Mouse (Mus musculus) c-Kit-negative CD71-positive TER-119-positive erythroid progenitor cells, embryonic 14.5 days (primary cell): ENCODE measurements around the gene Mkrn2os.

Source experiments
- DNase-seq: peaks from one replicate; pipeline ENCODE4 v3.0.0-alpha.2; 2013; ENCODE audit warnings: low read depth, low spot score

Gene Mkrn2os

DNA sequence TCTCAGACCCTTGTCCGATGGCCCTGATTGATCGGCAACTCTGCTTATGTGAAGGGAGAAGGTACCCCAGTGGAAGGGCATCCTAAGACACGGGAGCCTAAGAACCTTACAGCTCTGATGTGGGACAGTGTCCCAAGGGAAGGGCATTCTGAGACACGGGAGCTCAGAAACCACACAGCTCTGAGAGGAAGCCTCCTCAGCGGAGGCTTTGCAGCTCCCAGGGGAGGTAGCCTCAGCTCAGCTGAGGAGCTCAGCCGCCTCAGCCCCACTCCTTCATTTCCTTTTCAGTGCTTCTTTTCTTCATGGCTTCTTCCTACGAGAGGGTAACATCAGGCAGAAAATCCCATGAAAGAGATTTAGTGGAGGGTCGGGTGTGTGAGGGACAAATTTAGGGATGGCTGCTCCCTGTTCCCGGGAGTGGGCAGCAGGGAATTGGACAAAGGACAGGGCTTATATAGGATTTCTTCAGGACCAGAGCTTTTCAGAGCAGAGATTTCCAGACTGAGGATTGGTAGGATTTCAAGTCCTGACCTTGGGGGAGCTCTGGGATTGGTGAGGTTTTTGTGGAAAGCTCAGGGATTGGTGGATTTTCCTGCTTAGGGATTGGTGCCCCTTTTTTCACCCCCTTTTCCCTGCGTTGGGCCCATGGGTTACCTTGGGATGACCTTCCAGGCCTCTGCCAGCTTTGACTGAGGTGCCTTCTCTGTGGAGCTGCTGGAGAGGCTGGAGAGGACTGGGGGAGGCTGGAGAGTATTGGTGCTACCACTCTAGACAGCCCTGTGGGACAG is 9.9 kb downstream of the Mkrn2os start:
- no peak for DNase-seq

DNA sequence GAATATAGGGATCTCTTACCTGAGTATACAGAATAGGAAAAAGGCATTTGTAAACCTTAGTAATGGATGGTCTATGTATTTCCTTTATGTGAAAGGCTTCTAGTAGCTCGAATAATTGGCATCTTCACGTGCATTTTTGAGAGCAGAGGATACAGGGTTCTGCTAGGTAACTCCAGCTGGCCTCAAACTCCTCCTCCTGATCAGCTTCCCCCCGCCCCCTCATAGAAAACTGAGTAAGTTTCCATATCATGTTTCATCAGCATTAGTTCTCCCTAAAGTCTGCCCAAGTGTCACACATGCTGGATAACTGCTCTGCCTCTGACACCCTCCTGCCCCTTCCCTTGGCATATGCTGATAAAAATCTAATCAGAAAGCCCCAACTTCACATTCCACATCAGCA is 11.6 kb downstream of the Mkrn2os start:
- DNase-seq, result no peak

DNA sequence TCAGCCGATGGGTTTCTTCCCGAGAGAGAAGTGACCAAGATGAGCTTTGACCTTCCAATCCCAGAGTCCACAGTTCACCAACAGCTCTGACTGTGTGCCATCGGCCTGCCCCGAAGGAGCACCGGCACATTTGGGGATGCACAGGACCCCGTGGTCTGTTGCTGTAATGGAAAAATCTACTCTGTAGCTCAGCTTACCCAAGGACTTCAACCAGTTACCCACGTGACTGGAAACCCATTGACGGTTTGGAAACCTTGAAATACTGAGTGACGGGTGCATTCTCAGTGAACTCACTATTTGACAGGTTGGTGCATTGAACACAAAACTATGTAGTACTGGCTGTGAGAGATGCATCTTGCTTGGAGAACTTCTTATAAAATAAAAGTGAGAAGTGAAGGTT is 14.4 kb downstream of the Mkrn2os start:
- DNase-seq, result no peak

DNA sequence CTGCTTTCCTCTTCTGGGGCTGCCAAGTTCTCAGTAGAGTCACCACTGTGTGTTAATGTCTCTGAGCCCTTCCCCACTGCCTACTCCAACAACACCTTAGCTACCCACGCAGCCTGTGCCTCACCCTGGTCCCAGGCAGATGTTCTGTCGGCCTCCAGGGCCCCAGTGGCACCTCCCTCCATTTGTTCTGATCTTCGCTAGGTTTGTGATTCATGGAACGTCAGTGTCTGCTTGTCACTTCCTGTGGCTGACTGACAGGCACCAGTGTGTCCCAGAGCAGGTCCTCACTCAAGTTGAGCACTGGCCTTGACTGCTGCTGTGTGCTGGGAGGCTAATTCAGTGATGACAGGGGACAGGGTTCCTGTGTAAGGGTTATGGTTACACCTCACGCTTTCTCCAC is 15.0 kb downstream of the Mkrn2os start:
- no peak for DNase-seq

DNA sequence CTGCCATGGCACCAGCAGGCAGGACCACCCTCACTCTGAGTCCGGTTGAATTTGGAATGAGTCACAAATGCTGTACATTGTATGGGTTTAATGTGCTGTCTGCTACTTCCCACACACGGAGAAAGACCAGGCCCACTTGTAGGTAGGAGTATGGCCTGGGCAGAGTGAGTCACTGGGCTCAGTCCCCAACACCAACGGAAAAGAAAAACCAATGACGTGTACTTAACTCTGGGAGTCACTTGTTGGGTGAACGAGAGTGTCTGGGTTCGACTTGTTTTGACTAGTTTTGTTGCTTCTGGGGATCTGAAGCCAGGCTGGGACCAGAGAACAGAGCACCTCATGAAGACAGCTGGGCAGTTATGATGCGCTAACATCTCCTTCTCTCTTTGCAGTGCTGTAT is 18.2 kb downstream of the Mkrn2os start:
- DNase-seq, result no peak

DNA sequence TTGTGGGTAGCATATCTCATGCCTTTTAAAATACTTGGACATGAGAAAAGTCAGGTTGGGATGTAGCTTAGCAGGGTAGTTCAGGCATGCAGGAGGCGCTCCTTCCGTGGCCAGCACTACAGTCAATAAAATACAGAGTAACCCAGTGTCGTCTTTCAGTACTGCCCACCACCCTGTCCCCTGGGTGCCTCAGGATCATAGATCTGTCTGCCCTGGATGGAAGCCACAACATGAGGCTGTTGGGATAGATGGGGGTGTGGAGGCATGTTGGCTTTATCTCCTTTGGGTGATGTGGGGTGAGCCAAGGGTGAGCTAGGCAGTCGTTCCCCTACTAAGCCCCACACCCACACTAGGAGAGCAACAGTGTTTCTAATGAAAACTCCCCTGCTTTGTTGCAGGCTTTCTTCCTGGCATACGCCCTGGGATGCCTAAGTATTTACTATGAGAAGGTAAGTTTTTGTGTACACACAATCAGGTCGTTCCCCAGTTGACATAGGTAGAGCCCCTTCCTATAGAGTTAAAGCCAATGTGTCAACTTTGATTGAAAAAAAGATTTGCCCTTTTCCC is 26.8 kb downstream of the Mkrn2os start:
- DNase-seq, result no peak

DNA sequence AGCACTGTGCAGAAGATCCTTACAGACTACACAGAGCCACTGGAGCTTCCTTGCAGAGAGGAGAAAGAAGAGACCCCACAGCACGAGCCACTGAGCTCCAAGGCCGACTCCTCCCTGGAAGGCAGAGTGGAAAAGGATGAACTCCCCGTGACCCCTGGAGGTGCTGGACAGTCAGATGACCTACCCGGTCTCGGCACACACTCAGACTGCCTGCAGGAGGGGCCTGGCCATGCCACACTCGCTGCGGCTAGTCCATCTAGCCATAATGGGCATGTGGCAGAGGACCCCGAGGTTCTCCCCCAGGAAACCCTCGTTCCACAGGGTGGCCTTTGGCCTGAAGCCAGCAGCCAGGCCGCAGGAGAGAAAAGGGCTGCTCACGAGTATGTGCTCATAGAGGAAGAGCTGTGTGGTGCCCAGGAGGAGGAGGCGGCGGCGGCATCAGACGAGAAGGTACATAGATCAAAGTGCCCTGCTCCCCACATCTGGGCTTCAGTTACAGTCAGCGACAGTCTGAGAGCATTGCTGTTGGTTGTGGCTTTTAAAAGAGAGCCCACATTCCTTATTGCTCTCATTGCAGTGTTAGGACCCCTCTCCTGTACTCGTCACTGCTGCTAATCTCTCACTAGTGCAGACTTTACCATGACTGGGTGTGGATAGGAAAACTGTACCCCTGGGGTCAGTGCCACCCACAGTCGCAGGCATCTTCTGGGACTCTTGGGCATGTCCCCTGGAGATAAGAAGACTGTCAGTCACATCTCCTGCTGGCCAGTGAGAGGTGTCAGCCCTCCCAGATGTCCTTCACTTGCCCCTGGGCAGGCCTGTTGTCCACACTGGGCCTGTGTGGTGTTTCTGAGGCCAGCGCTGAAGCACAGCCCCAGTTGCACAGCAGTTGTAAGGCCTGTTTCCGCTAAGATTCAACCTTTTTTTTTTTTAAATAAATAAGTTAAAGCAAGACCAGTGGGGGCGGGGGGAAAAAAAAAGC is 32.4 kb downstream of the Mkrn2os start:
- no peak for DNase-seq

DNA sequence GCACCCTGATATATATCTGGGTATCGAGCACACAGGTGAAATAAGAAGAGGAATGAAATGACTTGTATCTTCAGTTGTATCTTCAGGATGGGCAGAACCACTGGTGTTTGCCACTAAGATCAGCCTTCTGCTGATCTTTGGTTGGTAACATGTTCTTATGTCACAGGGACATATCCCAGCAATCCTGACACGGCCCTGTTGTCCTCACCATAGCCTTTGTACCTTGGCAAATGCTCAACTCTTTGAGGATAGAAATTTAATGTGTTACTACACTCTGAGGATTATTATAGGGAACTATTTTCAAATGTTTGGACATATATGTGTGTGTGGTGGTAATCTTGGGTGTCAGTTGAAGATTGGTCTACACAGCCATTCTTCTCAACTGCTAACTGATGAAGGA is 34.2 kb downstream of the Mkrn2os start:
- no peak for DNase-seq

DNA sequence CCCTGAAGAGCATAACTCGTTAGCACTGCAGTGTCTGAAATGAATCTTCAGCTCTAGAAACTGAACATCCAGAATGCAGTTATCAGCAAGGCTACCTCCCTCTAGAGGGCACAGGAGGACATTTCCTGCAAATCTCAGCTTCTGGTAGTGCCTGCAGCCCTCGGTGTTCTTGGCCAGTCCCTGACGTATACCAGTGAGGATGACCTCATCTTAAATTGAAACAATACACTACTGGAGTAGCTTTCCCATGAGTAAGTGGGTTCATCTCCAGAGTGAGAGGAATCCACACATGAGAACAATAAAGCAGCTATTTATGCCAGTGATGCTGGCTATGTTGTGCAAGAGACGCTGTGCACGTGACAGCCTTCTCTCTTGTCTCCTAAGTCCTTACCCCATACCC is 36.9 kb downstream of the Mkrn2os start:
- no peak for DNase-seq

DNA sequence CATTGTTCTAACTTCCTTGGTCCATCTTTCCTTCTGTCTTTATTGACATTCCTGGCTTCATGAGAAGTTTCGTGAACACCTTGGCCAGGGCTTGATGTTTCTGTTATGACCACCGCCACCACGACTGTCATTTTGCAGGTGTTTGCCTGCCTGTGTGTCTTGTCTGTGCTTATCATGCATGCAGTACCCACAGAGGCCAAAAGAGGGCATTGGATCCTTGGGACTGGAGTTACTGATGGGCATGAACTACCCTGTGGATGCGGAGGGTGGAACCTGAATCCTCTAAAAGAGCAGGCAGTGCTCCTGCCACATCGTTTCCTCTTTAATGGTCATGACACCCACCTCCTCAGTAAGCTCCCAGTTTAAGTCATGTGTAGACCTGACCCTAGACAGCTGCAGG is 46.1 kb downstream of the Mkrn2os start:
- peak; percentile 42 for DNase-seq

DNA sequence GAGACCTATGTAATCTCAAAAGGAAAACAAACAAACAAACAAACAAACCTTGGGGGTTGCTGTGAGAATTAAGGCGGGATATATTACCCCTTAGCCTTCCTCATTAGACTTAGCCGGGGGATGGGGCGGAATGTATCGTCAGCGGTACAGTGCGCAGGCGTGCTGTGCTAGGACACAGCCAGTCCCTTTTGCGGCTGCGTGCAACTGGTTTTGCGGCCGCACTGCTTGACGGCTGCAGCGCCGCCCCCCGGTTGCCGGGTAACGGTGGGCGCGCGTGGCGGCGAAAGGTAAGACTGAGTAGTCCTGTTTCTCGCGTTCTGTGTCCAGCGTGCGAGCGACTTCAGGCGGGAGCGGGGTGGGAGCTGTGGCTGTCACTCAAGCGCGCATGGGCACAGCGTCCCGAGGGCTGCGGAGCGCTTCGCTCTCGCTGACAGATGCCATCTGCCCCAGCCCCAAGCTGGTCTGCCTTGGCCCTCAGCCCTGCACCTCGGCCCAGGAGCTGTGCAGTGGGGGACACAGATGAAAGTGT is 47.9 kb downstream of the Mkrn2os start, which contains the start of gene Tsen2:
Gene Tsen2, plus strand, starts transcription at position 223 of the 529 bp plus-strand sequence.
- peak; percentile 80 for DNase-seq

DNA sequence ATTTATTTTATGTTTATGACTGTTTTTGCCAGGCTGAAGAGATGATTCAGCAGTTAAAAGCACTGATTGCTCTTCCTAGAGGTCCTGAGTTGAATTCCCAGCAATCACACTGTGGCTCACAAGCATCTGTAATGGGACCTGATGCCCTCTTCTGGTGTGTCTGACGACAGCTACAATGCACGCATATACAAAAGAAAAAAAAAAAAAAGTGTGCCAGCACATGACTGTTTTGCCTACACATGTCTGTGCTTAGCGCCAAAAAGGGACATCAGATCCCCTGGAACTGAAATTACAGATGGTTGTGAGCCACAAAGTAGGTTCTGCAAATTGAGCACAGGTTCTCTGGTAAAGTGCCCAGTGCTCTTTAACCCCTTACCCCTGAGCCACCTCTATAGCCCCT is 50.0 kb downstream of the Mkrn2os start:
- no peak for DNase-seq

DNA sequence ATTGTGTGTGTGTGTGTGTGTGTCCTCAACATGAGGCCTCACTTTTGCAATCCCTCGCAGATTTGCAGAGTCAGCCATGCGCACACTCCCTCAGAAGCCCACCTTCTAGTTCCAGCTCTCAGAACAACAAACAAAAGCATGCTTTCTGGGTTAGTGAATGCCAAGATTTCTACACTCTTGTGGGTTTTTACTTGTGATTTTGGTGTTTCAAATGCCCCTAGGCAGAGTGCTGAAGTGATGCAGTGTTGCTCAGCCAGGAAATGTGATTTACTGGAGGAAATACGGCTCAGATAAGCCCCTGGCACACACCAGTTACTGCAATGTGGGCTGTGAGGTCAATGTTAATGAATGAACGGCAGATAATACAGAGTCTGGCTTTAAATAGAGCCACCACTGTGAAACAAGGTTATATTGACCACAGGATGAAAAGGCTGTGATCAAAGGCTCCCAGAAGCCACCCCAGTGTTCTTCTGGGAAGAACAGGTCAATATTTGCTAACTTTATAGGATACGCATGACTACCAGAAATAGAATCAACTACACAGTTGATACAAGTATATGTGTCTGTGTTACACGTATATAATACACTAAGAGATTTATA is 50.6 kb downstream of the Mkrn2os start:
- DNase-seq, result no peak

DNA sequence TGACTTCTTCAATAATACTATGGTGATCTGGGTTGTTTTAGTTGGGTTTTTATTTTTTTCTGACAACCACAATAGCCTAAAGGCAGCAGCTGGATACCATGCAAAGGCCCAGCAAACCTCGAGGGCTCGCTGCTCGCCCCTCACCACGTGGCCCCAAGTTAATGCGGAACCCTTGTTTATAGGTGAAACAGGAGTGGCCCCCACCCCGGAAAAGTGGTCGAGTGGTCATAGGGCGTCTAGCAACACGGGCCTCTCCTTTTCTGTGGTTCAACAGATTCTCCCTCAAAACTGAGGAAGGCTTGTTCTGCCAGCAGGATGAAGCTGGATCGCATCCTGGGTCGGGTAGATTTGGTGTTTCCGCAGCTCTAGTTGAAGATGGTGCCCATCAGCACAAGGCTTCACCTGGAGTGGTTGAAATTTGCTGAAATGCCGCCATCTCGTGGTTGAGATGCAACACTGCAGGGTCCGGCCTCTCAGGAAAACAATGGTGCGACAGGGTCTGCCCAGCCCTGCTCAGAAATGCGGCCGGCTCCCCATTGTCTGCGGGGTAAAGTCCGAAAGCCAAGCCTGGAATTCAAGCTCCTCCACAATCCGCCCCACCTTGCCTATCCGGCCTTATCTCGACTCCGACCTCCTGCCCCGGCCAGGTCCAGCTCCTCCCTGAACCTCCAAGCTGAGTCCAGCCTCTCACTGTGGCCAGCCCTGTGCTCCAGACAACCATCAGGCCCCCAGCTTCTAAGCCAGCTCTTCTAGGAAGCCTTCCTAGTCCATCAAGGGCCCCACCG is 53.5 kb downstream of the Mkrn2os start:
- DNase-seq, result peak; percentile 17

DNA sequence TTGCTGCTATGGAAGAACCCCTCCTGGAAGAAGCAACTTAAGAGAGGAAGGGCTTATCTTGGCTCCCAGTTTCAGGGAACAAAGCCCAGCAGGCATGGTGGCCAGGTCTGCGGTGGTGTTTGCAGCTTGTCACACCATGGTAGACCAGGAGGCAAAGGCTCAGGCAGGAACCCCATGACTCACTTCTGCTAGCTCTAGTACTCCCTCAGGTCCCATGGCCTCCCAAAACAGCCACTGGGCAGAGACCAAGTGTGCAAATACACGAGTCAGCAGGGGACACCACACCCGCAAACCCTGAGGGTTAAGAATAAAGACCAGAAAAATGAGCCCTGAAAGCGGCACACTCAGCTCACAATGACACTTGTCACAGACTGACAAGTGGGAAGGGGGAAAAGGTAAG is 56.2 kb downstream of the Mkrn2os start:
- no peak for DNase-seq

DNA sequence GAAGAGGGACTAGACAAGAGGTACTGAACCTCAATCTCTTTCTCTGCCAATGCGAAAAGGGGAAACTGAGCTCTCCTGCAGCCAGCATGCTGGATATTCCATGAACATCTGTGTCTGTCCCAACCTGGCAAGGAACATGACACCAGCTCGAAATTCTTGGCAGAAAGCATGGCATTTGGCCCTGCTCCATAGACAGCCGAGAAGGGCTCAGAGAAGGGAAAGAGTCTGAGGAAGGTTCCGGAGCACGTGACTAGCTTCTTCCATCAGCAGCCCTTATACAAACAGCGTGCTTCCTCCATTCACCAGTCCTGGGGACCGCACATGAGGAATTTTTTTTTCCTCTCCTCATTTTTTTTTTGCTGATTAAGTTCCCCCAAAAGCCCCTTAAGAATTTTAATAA is 57.8 kb downstream of the Mkrn2os start:
- DNase-seq, result no peak
